Mouse (Mus musculus): ENCODE results near the gene Fam227a. TPM values are rescaled to one million over a fixed set of nuclear protein-coding genes. Genes with fewer than 3 reads are reported as not detected.
A peak's percentile ranks its signal among the peaks of the same experiment; 100 is the strongest.

Fam227a gene
- total and polyA plus RNA-seq, 3 experiments = 0.75 to 1.2 (median 0.84) TPM

- no peaks in the 10 kb centered on the region for H3K79me2 ChIP-seq (replicated peaks; ENCODE audit: control insufficient read depth, insufficient read depth, low read length)
- H3K4me3 ChIP-seq = no peak overlapping the region
- TF ChIP-seq CTCF (IDR thresholded peaks at IDR 0.05) = no peak
- TF ChIP-seq POLR2A (IDR thresholded peaks at IDR 0.05; ENCODE audit: insufficient read depth, low read depth, low read length) = no peak
- TF ChIP-seq EP300 (IDR thresholded peaks at IDR 0.05; ENCODE audit: insufficient read depth, low read depth, low read length) = no peak
- intact Hi-C loops (cut with DNase I) = no loop called here
- WGBS = 86% methylated on average over 11 of the region's 11 CpGs
- no peak overlapping the region for H3K27ac ChIP-seq
- H3K9ac ChIP-seq (ENCODE audit: low read depth, low read length) = no peak overlapping the region
- no peak for DNase-seq
- no peaks in the 10 kb centered on the region for H3K36me3 ChIP-seq (ENCODE audit: control insufficient read depth, insufficient read depth, low read length)
- no peaks in the 10 kb centered on the region for H3K27me3 ChIP-seq (ENCODE audit: control insufficient read depth, insufficient read depth, low read length)
- H3K4me1 ChIP-seq (ENCODE audit: control insufficient read depth, insufficient read depth, low read length) = no peaks in the 10 kb centered on the region
Observed at GRCm38 (mm10) chr15:79617135-79617534, 41.6 kb downstream of the Fam227a start.

GRCm38 (mm10) chr15:79616729-79617128 lies 42.0 kb downstream of the Fam227a start:
- Histone ChIP-seq H3K27me3 (ENCODE audit: control insufficient read depth, insufficient read depth, low read length) (no peaks in the 10 kb centered on the region), H3K27ac (no peak overlapping the region), H3K36me3 (ENCODE audit: control insufficient read depth, insufficient read depth, low read length) (no peaks in the 10 kb centered on the region), H3K4me3 (no peak overlapping the region), H3K4me1 (ENCODE audit: control insufficient read depth, insufficient read depth, low read length) (no peaks in the 10 kb centered on the region), H3K9ac (ENCODE audit: low read depth, low read length) (no peak overlapping the region), H3K79me2 (replicated peaks; ENCODE audit: control insufficient read depth, insufficient read depth, low read length) (no peaks in the 10 kb centered on the region)
- TF ChIP-seq CTCF (IDR thresholded peaks at IDR 0.05) = no peak
- no peak for TF ChIP-seq POLR2A (IDR thresholded peaks at IDR 0.05; ENCODE audit: insufficient read depth, low read depth, low read length)
- no peak for TF ChIP-seq EP300 (IDR thresholded peaks at IDR 0.05; ENCODE audit: insufficient read depth, low read depth, low read length)
- intact Hi-C loops (cut with DNase I) = no loop called here
- DNase-seq = no peak
- 88% methylated on average over 5 of the region's 5 CpGs for WGBS

- Histone ChIP-seq H3K27me3 (ENCODE audit: control insufficient read depth, insufficient read depth, low read length) (no peaks in the 10 kb centered on the region), H3K9ac (ENCODE audit: low read depth, low read length) (no peak overlapping the region), H3K36me3 (ENCODE audit: control insufficient read depth, insufficient read depth, low read length) (no peaks in the 10 kb centered on the region), H3K4me3 (no peak overlapping the region), H3K79me2 (replicated peaks; ENCODE audit: control insufficient read depth, insufficient read depth, low read length) (no peaks in the 10 kb centered on the region), H3K27ac (no peak overlapping the region), H3K4me1 (ENCODE audit: control insufficient read depth, insufficient read depth, low read length) (no peaks in the 10 kb centered on the region)
- WGBS = 77% methylated on average over 7 of the region's 7 CpGs
- DNase-seq = no peak
- intact Hi-C loops (cut with DNase I) = no loop called here
- no peak for TF ChIP-seq EP300 (IDR thresholded peaks at IDR 0.05; ENCODE audit: insufficient read depth, low read depth, low read length)
Observed at GRCm38 (mm10) chr15:79615501-79615900, 43.3 kb downstream of the Fam227a start.

GRCm38 (mm10) chr15:79609226-79609625 lies 49.5 kb downstream of the Fam227a start:
- 0 out of 2 replicates have a peak, but pooled peaks cover 3% of the 10 kb centered on the region for H3K27me3 ChIP-seq (ENCODE audit: control insufficient read depth, insufficient read depth, low read length)
- DNase-seq = no peak
- no peaks in the 10 kb centered on the region for H3K79me2 ChIP-seq (replicated peaks; ENCODE audit: control insufficient read depth, insufficient read depth, low read length)
- H3K27ac ChIP-seq = no peak overlapping the region
- TF ChIP-seq POLR2A (IDR thresholded peaks at IDR 0.05; ENCODE audit: insufficient read depth, low read depth, low read length) (no peak), CTCF (IDR thresholded peaks at IDR 0.05) (no peak), EP300 (IDR thresholded peaks at IDR 0.05; ENCODE audit: insufficient read depth, low read depth, low read length) (no peak)
- no peak overlapping the region for H3K4me3 ChIP-seq
- H3K9ac ChIP-seq (ENCODE audit: low read depth, low read length) = no peak overlapping the region
- no peaks in the 10 kb centered on the region for H3K4me1 ChIP-seq (ENCODE audit: control insufficient read depth, insufficient read depth, low read length)
- no peaks in the 10 kb centered on the region for H3K36me3 ChIP-seq (ENCODE audit: control insufficient read depth, insufficient read depth, low read length)
- intact Hi-C loops (cut with DNase I) = loop anchor here (5.0 to 10.0 kb wide), 3 partner anchors 137 to 387 kb away; no protein-coding TSS in a partner anchor
- 95% methylated on average over 2 of the region's 2 CpGs for WGBS

- Histone ChIP-seq H3K4me1 (ENCODE audit: control insufficient read depth, insufficient read depth, low read length) (no peaks in the 10 kb centered on the region), H3K4me3 (no peak overlapping the region), H3K27me3 (ENCODE audit: control insufficient read depth, insufficient read depth, low read length) (0 out of 2 replicates have a peak, but pooled peaks cover 3% of the 10 kb centered on the region), H3K9ac (ENCODE audit: low read depth, low read length) (no peak overlapping the region), H3K36me3 (ENCODE audit: control insufficient read depth, insufficient read depth, low read length) (no peaks in the 10 kb centered on the region), H3K27ac (no peak overlapping the region), H3K79me2 (replicated peaks; ENCODE audit: control insufficient read depth, insufficient read depth, low read length) (no peaks in the 10 kb centered on the region)
- intact Hi-C loops (cut with DNase I) = loop anchor here (5.0 to 10.0 kb wide), 3 partner anchors 136 to 386 kb away; no protein-coding TSS in a partner anchor
- WGBS = 72% methylated on average over 7 of the region's 7 CpGs
- no peak for DNase-seq
- TF ChIP-seq POLR2A (IDR thresholded peaks at IDR 0.05; ENCODE audit: insufficient read depth, low read depth, low read length) (no peak), EP300 (IDR thresholded peaks at IDR 0.05; ENCODE audit: insufficient read depth, low read depth, low read length) (no peak), CTCF (IDR thresholded peaks at IDR 0.05) (no peak)
Observed at GRCm38 (mm10) chr15:79608214-79608613, 50.5 kb downstream of the Fam227a start.

GRCm38 (mm10) chr15:79607757-79608156 lies 51.0 kb downstream of the Fam227a start:
- TF ChIP-seq EP300 (IDR thresholded peaks at IDR 0.05; ENCODE audit: insufficient read depth, low read depth, low read length) (no peak), CTCF (IDR thresholded peaks at IDR 0.05) (peak; percentile 65), POLR2A (IDR thresholded peaks at IDR 0.05; ENCODE audit: insufficient read depth, low read depth, low read length) (no peak)
- intact Hi-C loops (cut with DNase I) = loop anchor here (5.0 to 10.0 kb wide), 3 partner anchors 135 to 385 kb away; no protein-coding TSS in a partner anchor
- WGBS = 51% methylated on average over 2 of the region's 2 CpGs
- H3K4me1 ChIP-seq (ENCODE audit: control insufficient read depth, insufficient read depth, low read length) = no peaks in the 10 kb centered on the region
- 0 out of 2 replicates have a peak, but pooled peaks cover 3% of the 10 kb centered on the region for H3K27me3 ChIP-seq (ENCODE audit: control insufficient read depth, insufficient read depth, low read length)
- no peaks in the 10 kb centered on the region for H3K79me2 ChIP-seq (replicated peaks; ENCODE audit: control insufficient read depth, insufficient read depth, low read length)
- no peak overlapping the region for H3K9ac ChIP-seq (ENCODE audit: low read depth, low read length)
- DNase-seq = no peak
- no peak overlapping the region for H3K4me3 ChIP-seq
- no peak overlapping the region for H3K27ac ChIP-seq
- no peaks in the 10 kb centered on the region for H3K36me3 ChIP-seq (ENCODE audit: control insufficient read depth, insufficient read depth, low read length)
